ENCODE assay signal across 8 mouse cellular contexts in the genomic region with DNA sequence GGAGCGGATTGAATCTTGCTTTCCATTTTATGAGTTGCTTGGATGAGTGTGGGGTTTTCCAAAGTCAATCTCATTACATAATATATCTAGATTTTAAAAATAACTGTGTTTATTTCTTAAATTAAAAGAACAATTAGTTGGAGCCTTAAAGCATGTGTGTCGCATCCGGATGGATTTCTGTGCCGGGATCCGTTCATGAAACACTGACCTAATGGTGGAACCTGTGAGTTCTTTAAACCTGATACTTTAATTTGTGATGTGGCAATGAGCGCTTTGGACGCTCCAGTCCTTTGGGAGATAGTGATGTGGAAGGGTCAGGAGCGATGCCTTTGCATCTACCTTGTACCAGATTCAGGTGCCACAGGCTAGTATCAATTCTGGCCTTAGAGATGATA. TPM values are rescaled to one million over a fixed set of nuclear protein-coding genes. Genes with fewer than 3 reads are reported as not detected.
DNase-seq lines count a peak whose midpoint lies in the region; ATAC-seq and TF ChIP-seq lines count a peak whose summit lies in the region.

No protein-coding gene starts in this region.

- H3K27ac ChIP-seq in heart, embryonic 11.5 days (ENCODE audit: low read depth, low read length), result peak overlapping the region; percentile 91
- H3K27ac ChIP-seq in ES-Bruce4 (ENCODE audit: insufficient read depth, low read length), result peak overlapping the region; percentile 40; the same call in 1 of the 2 replicates
- peak overlapping the region; percentile 95 for H3K27ac ChIP-seq in heart, embryonic 15.5 days
- peak overlapping the region; percentile 95 for H3K27ac ChIP-seq in liver, postnatal 0 days (ENCODE audit: low read depth)

- no peak for TF ChIP-seq CTCF in ES-Bruce4 (IDR thresholded peaks at IDR 0.05; ENCODE audit: low read depth, low read length)
- TF ChIP-seq CTCF in liver, postnatal 0 days (IDR thresholded peaks at IDR 0.05; ENCODE audit: low read depth), result no peak

- ATAC-seq in heart, embryonic 11.5 days (replicated peaks; ENCODE audit: insufficient number of reproducible peaks, low FRiP score, low TSS enrichment), result no peak
- ATAC-seq in heart, embryonic 15.5 days (replicated peaks; ENCODE audit: insufficient number of reproducible peaks, insufficient read depth, low FRiP score, low read depth), result no peak
- ATAC-seq in liver, postnatal 0 days, result no peak

- H3K9me3 ChIP-seq in heart, embryonic 11.5 days (replicated peaks; ENCODE audit: control insufficient read depth, low read length), result no peaks in the 10 kb centered on the region
- H3K9me3 ChIP-seq in ES-Bruce4 (replicated peaks; ENCODE audit: control insufficient read depth, insufficient read depth, low read length, poor library complexity, severe bottlenecking), result no peaks in the 10 kb centered on the region
- no peaks in the 10 kb centered on the region for H3K9me3 ChIP-seq in heart, embryonic 15.5 days (replicated peaks)
- H3K9me3 ChIP-seq in liver, postnatal 0 days (ENCODE audit: low read length), result no peaks in the 10 kb centered on the region

- no peaks in the 10 kb centered on the region for H3K27me3 ChIP-seq in heart, embryonic 11.5 days (ENCODE audit: control insufficient read depth, insufficient read depth, low read length)
- H3K27me3 ChIP-seq in ES-Bruce4 (ENCODE audit: control insufficient read depth, insufficient read depth, low read length, poor library complexity, severe bottlenecking), result no peaks in the 10 kb centered on the region
- no peaks in the 10 kb centered on the region for H3K27me3 ChIP-seq in heart, embryonic 15.5 days
- no peaks in the 10 kb centered on the region for H3K27me3 ChIP-seq in liver, postnatal 0 days (ENCODE audit: insufficient read depth, low read length)

- intact Hi-C loops in heart, postnatal 25 days (cut with DNase I), result no loop called here

- no peak for DNase-seq in heart, postnatal 25 days (ENCODE audit: low spot score)
- DNase-seq in liver, postnatal 0 days, result no peak
- no peak for DNase-seq in thymus, postnatal 25 days
- DNase-seq in right cerebral cortex, postnatal 25 days, result no peak
- DNase-seq in testis, postnatal 10 days (ENCODE audit: low spot score), result no peak

- H3K4me1 ChIP-seq in heart, embryonic 11.5 days (ENCODE audit: control insufficient read depth, insufficient read depth, low read length), result peaks cover 7% of the 10 kb centered on the region
- no peaks in the 10 kb centered on the region for H3K4me1 ChIP-seq in ES-Bruce4 (ENCODE audit: control insufficient read depth, insufficient read depth, low read length)
- peaks cover 11% of the 10 kb centered on the region for H3K4me1 ChIP-seq in heart, embryonic 15.5 days (replicated peaks)
- H3K4me1 ChIP-seq in liver, postnatal 0 days (ENCODE audit: insufficient read depth), result peaks cover 12% of the 10 kb centered on the region

- H3K4me3 ChIP-seq in heart, embryonic 11.5 days (ENCODE audit: low read depth, low read length), result peak overlapping the region; percentile 97
- peak overlapping the region; percentile 99 for H3K4me3 ChIP-seq in ES-Bruce4 (ENCODE audit: low read depth, low read length)
- H3K4me3 ChIP-seq in heart, embryonic 15.5 days, result peak overlapping the region; percentile 96
- H3K4me3 ChIP-seq in liver, postnatal 0 days (ENCODE audit: low read depth, low read length), result peak overlapping the region; percentile 93

- no peaks in the 10 kb centered on the region for H3K36me3 ChIP-seq in heart, embryonic 11.5 days (ENCODE audit: control insufficient read depth, insufficient read depth, low read length)
- peaks cover 3% of the 10 kb centered on the region; the same call in 1 of the 2 replicates for H3K36me3 ChIP-seq in ES-Bruce4 (ENCODE audit: control insufficient read depth, insufficient read depth, low read length, poor library complexity, severe bottlenecking)
- H3K36me3 ChIP-seq in heart, embryonic 15.5 days, result no peaks in the 10 kb centered on the region
- H3K36me3 ChIP-seq in liver, postnatal 0 days (replicated peaks; ENCODE audit: insufficient read depth, low read length), result 0 out of 2 replicates have a peak, but pooled peaks cover 2% of the 10 kb centered on the region

- H3K4me2 ChIP-seq in heart, embryonic 11.5 days, result peak overlapping the region; percentile 81
- peak overlapping the region; percentile 72 for H3K4me2 ChIP-seq in heart, embryonic 15.5 days
- H3K4me2 ChIP-seq in liver, postnatal 0 days (ENCODE audit: low read depth, low read length), result peak overlapping the region; percentile 88

- no peak for TF ChIP-seq EP300 in ES-Bruce4 (IDR thresholded peaks at IDR 0.05; ENCODE audit: insufficient read depth, low read depth, low read length)
- TF ChIP-seq EP300 in liver, postnatal 0 days (IDR thresholded peaks at IDR 0.05; ENCODE audit: low read depth), result no peak

- no peak for TF ChIP-seq POLR2A in ES-Bruce4 (IDR thresholded peaks at IDR 0.05; ENCODE audit: insufficient read depth, low read length)

- WGBS in heart, embryonic 11.5 days (ENCODE audit: insufficient replicate concordance), result 22% methylated on average over 8 of the region's 8 CpGs
- WGBS in heart, embryonic 15.5 days, result 14% methylated on average over 8 of the region's 8 CpGs
- WGBS in liver, postnatal 0 days (ENCODE audit: insufficient replicate concordance), result 28% methylated on average over 8 of the region's 8 CpGs

- peak overlapping the region; percentile 82 for H3K9ac ChIP-seq in heart, embryonic 11.5 days (ENCODE audit: low read depth, low read length)
- peak overlapping the region; percentile 85 for H3K9ac ChIP-seq in ES-Bruce4 (ENCODE audit: low read depth, poor library complexity, severe bottlenecking)
- peak overlapping the region; percentile 83 for H3K9ac ChIP-seq in heart, embryonic 15.5 days
- H3K9ac ChIP-seq in liver, postnatal 0 days (replicated peaks), result peak overlapping the region; percentile 92

RNA-seq across cellular contexts. Expression of a gene that starts 1.4 kb away (rescaled TPM):
- polyA plus RNA-seq in heart, embryonic 11.5 days (2014; fragmentation: Nextera tagmentation; extraction: Ambion mirVana), result 87.3 and 90.0 TPM in 2 replicates
- total RNA-seq in heart, postnatal 25 days (2021), result 100 to 1,000 TPM; 296 to 379 TPM
- polyA plus RNA-seq in ES-Bruce4 (2011; ENCODE audit: insufficient read depth, insufficient read length, low read depth, missing spikeins), result 72.3 and 81.0 TPM in 2 replicates
- polyA plus RNA-seq in heart, embryonic 15.5 days (2015; fragmentation: Nextera tagmentation; extraction: Ambion mirVana), result 89.6 and 91.1 TPM in 2 replicates
- 5.4 and 6.4 TPM in 2 replicates for polyA plus RNA-seq in liver, postnatal 0 days (2015; fragmentation: Nextera tagmentation; extraction: Ambion mirVana)

Comparison
In these comparisons a context has a peak if more than half of its experiments do, and no peak if none do; other contexts are left out.
1. H3K27ac ChIP-seq: peak in every context shown above with its lines; median percentile 95 in heart, embryonic 15.5 days; 95 in liver, postnatal 0 days; 91 in heart, embryonic 11.5 days; 40 in ES-Bruce4.